Mouse (Mus musculus): ENCODE measurements around the gene Med18. TPM values are rescaled to one million over a fixed set of nuclear protein-coding genes. Genes with fewer than 3 reads are reported as not detected.

Med18 gene
- total RNA-seq (2012; rRNA removed) (26.8 and 32.9 TPM in 2 replicates), polyA plus RNA-seq (2012; ENCODE audit: insufficient read depth in 1 of 2, insufficient read length in 2 of 2, low read depth in 1 of 2, low replicate concordance in 2 of 2, missing spikeins in 1 of 2) (10 to 100 TPM in 1 of 2 experiments, not detected in 1; 13.4 TPM)

GRCm38 (mm10) chr4:132463430-132464254 lies at the start of gene Med18:
Gene Med18, minus strand, starts transcription at chr4:132463921.
- no peaks in the 10 kb centered on the region for H3K27me3 ChIP-seq (ENCODE audit: control insufficient read depth in 1 of 2, insufficient read depth in 2 of 2, low read length in 2 of 2)
- H3K9me3 ChIP-seq (replicated peaks; ENCODE audit: insufficient read depth, low read length) = no peaks in the 10 kb centered on the region
- peak; percentile 98 for DNase-seq (ENCODE audit: low read depth, low spot score)
- H3K4me3 ChIP-seq (ENCODE audit: control insufficient read depth in 1 of 2, insufficient read depth in 1 of 2, low read depth in 2 of 2, low read length in 2 of 2) = peak within 1 kb of the TSS; percentile 69 to 78
- peaks cover 2 to 20% of the 10 kb centered on the region in 2 experiments; a peak in 3 of 4 replicates for H3K36me3 ChIP-seq (ENCODE audit: control insufficient read depth in 1 of 2, insufficient read depth in 2 of 2, low read length in 2 of 2)
- H3K4me1 ChIP-seq (ENCODE audit: control insufficient read depth in 1 of 2, insufficient read depth in 2 of 2, low read length in 2 of 2) = peaks cover 0 to 9% of the 10 kb centered on the region in 2 experiments; a peak in 3 of 4 replicates
- H3K79me2 ChIP-seq (ENCODE audit: control insufficient read depth, insufficient read depth, low read length, poor library complexity) = peaks cover 39% of the 10 kb centered on the region
- H3K27ac ChIP-seq (ENCODE audit: control insufficient read depth, low read depth, low read length) = peak within 1 kb of the TSS; percentile 69
- peak within 1 kb of the TSS; percentile 72 for H3K9ac ChIP-seq (ENCODE audit: control insufficient read depth, low read depth, low read length, poor library complexity, severe bottlenecking)
- TF ChIP-seq POLR2AphosphoS2 (IDR thresholded peaks at IDR 0.05; ENCODE audit: low read length) (peak; percentile 73; the same call in 1 of the 2 replicates), MYB (IDR thresholded peaks at IDR 0.05; ENCODE audit: low read depth, low read length) (no peak), MYC (IDR thresholded peaks at IDR 0.05; ENCODE audit: low read depth, low read length) (no peak; the same call in 1 of the 2 replicates), E2F4 (IDR thresholded peaks at IDR 0.05; ENCODE audit: borderline replicate concordance, low read depth, low read length) (peak; percentile 71), JUND (IDR thresholded peaks at IDR 0.05; ENCODE audit: low read depth, low read length) (no peak), RAD21 (IDR thresholded peaks at IDR 0.05; ENCODE audit: low read depth, low read length) (peak; percentile 9), BHLHE40 (IDR thresholded peaks at IDR 0.05; ENCODE audit: borderline replicate concordance, low read depth, low read length) (no peak), MAZ (IDR thresholded peaks at IDR 0.05; ENCODE audit: low read depth, low read length) (peak; percentile 83), TBP (IDR thresholded peaks at IDR 0.05; ENCODE audit: low read depth, low read length) (peak; percentile 80), ZNF384 (IDR thresholded peaks at IDR 0.05; ENCODE audit: low read depth, low read length) (peak; percentile 97), GABPA (IDR thresholded peaks at IDR 0.05; ENCODE audit: low read depth, low read length) (no peak), ETS1 (IDR thresholded peaks at IDR 0.05; ENCODE audit: low read depth, low read length) (peak; percentile 53; the same call in 1 of the 2 replicates), GATA1 (IDR thresholded peaks at IDR 0.05; ENCODE audit: low read depth, low read length) (0 out of 2 replicates have a peak, but pooled peaks have one; percentile 3), POLR2A (IDR thresholded peaks at IDR 0.05; ENCODE audit: control insufficient read depth in 1 of 2, insufficient read depth in 1 of 2, low read depth in 1 of 2, low read length in 2 of 2, poor library complexity in 1 of 2) (peak; percentile 85 to 94), USF1 (IDR thresholded peaks at IDR 0.05; ENCODE audit: low read depth, low read length) (peak; percentile 31; the same call in 1 of the 2 replicates), ZKSCAN1 (IDR thresholded peaks at IDR 0.05; ENCODE audit: low read depth, low read length) (no peak), ZC3H11A (IDR thresholded peaks at IDR 0.05; ENCODE audit: low read depth, low read length) (no peak; the same call in 1 of the 2 replicates), CHD2 (IDR thresholded peaks at IDR 0.05; ENCODE audit: low read length) (no peak), NRF1 (IDR thresholded peaks at IDR 0.05; ENCODE audit: insufficient read depth, low read depth, low read length, poor library complexity, severe bottlenecking) (peak; percentile 88), HCFC1 (IDR thresholded peaks at IDR 0.05; ENCODE audit: low read depth, low read length) (peak; percentile 92), TCF12 (IDR thresholded peaks at IDR 0.05; ENCODE audit: low read depth, low read length) (peak; percentile 67), TAL1 (IDR thresholded peaks at IDR 0.05; ENCODE audit: low read length) (no peak), ELF1 (IDR thresholded peaks at IDR 0.05; ENCODE audit: low read depth, low read length) (peak; percentile 96), POLR2AphosphoS5 (IDR thresholded peaks at IDR 0.05; ENCODE audit: borderline replicate concordance, low read depth, low read length) (no peak), EP300 (IDR thresholded peaks at IDR 0.05; ENCODE audit: low read depth in 1 of 2, low read length in 2 of 2) (no peak), NELFE (IDR thresholded peaks at IDR 0.05; ENCODE audit: low read depth, low read length) (peak; percentile 91), KAT2A (conservative IDR thresholded peaks at IDR 0.05; ENCODE audit: low read depth, low read length) (peak; percentile 70; the same call in 1 of the 2 replicates), USF2 (IDR thresholded peaks at IDR 0.05; ENCODE audit: borderline replicate concordance in 1 of 2, insufficient read depth in 1 of 2, low read depth in 1 of 2, low read length in 2 of 2) (no peak), MAX (IDR thresholded peaks at IDR 0.05; ENCODE audit: low read length) (peak; percentile 76), MXI1 (IDR thresholded peaks at IDR 0.05; ENCODE audit: low read depth, low read length) (peak; percentile 90), MEF2A (IDR thresholded peaks at IDR 0.05; ENCODE audit: extremely low read depth, insufficient replicate concordance, low read depth, low read length, poor library complexity, severe bottlenecking) (no peak), CHD1 (IDR thresholded peaks at IDR 0.05; ENCODE audit: low read depth, low read length) (no peak), CTCF (IDR thresholded peaks at IDR 0.05 in 2 of 3, conservative IDR thresholded peaks at IDR 0.05 in 1 of 3; ENCODE audit: control insufficient read depth in 1 of 3, insufficient read depth in 1 of 3, low read depth in 2 of 3, low read length in 3 of 3, poor library complexity in 1 of 3, severe bottlenecking in 1 of 3) (peak; percentile 7 to 51 (median 25); a peak in 4 of 6 replicates), RCOR1 (IDR thresholded peaks at IDR 0.05; ENCODE audit: low read depth, low read length) (no peak)
